Mouse (Mus musculus) embryonic facial prominence, embryonic 12.5 days (tissue): ENCODE measurements at regions not wholly inside any gene's neighbourhood (a gene's known extent, or its start where the extent isn't known, plus 50 kb on each side); places are given as distances from the start of the nearest gene placed in this dataset.

Experiments
- ATAC-seq: fragments of 200-750 bp; cut with Nextera tagmentation; 2 replicates; pipeline ENCODE4 v1.8.0; 2017; ENCODE audit not compliant: insufficient number of reproducible peaks, insufficient read depth, low FRiP score, low TSS enrichment
- H3K27ac ChIP-seq: fragments of 300-500 bp; sonication (generic); 2 replicates; pipeline ENCODE4 v1.5.1; 2016; ENCODE audit warnings: mild to moderate bottlenecking
- H3K27me3 ChIP-seq: fragments of 300-500 bp; sonication (generic); 2 replicates; pipeline ENCODE4 v1.6.1; 2016; ENCODE audit warnings: mild to moderate bottlenecking, moderate library complexity
- H3K36me3 ChIP-seq: fragments of 300-500 bp; sonication (generic); 2 replicates; pipeline ENCODE4 v1.6.1; 2016; ENCODE audit warnings: mild to moderate bottlenecking
- H3K4me1 ChIP-seq: fragments of 300-500 bp; sonication (generic); 2 replicates; pipeline ENCODE4 v1.6.1; 2016
- H3K4me2 ChIP-seq: fragments of 300-500 bp; sonication (generic); replicated peaks from 2 replicates; pipeline ENCODE4 v1.6.1; 2016; ENCODE audit warnings: mild to moderate bottlenecking, moderate library complexity
- H3K4me3 ChIP-seq: fragments of 300-500 bp; sonication (generic); 2 replicates; pipeline ENCODE4 v1.5.1; 2016; ENCODE audit warnings: mild to moderate bottlenecking
- H3K9ac ChIP-seq: fragments of 300-500 bp; sonication (generic); 2 replicates; pipeline ENCODE4 v1.6.1; 2016; ENCODE audit warnings: mild to moderate bottlenecking, moderate library complexity
- H3K9me3 ChIP-seq: fragments of 300-500 bp; sonication (generic); 2 replicates; pipeline ENCODE4 v1.6.1; 2016; ENCODE audit warnings: mild to moderate bottlenecking, moderate library complexity
- WGBS: fragments of 180-500 bp; shearing (Covaris S2); methylation state at CpG from one replicate; pipeline ENCODE4 v1.1.7; 2016; 5-methylcytosine and 5-hydroxymethylcytosine counted together

DNA sequence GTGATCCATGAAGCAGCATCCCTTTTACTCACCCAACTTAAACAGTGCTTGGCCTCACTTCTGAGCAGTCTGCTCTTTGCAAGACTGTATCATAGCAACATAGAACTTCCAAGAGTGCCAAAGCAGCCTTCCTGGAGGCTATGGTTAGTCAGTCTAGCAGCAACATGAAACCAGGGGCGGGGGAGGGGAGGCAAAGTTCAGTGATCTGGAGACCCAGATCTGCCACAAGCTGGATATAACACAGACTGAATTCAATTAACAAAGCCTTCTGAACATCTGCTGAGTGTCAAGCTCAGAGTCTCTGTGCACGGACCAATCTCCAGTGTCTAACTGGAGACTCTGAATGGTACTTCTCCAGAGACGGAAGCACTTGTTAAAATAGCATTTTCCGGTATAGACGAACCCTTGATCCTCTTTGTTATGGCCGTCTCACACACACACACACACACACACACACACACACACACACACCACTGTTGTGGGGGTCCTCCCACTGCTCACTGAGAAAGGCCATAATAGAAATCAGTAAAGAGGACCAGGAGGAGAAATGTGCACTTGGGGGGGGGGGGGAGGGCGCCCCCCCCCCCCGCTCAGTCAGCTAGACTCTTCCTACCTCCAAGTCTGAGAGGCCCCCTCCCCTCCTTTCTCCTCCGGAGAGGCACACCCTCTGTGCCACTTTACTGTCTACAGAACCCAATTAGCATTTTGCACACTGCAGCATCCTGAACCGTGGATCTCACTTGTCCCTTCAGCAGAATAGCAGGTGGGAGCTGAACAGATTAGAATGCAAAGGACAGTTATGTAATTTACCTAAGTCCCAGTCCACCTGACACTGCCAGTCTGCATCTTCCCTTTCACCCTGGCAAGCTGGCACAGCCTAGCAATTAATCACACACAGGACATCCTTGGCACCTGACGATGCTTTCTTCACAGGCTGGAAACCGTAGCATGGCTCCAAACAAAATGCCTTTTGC, 112.3 kb upstream of the Slc22a22 start:
- Histone ChIP-seq H3K4me3 (no peak overlapping the region), H3K9ac (no peak overlapping the region), H3K27ac (no peak overlapping the region), H3K9me3 (no peaks in the 10 kb centered on the region), H3K4me2 (peak overlapping the region; percentile 16), H3K4me1 (peaks cover 11% of the 10 kb centered on the region), H3K36me3 (no peaks in the 10 kb centered on the region), H3K27me3 (no peaks in the 10 kb centered on the region)
- peak; percentile 79 for ATAC-seq
- WGBS, result 25% methylated on average over 10 of the region's 12 CpGs

DNA sequence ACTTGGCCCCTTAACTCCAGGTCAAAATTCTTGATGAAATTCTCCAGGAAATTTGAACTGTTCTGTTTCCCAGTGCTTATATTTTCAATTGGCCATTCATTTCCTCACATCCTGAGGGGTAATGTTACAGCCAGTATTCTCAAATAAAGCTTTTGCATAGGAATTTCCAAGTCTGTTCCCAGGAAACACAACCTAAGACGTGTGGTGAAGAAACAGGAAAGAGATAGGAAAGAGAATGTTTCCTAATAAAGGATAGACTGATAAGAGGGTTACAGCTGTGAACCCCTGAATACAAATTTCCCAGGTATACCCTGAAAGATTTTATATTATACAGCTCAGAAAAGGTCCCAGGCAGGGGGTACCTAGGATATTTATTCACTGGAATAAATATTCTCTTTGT, 108.0 kb upstream of the Slc22a22 start:
- Histone ChIP-seq H3K9ac (no peak overlapping the region), H3K36me3 (no peaks in the 10 kb centered on the region), H3K4me3 (no peak overlapping the region), H3K27me3 (no peaks in the 10 kb centered on the region), H3K4me2 (no peak overlapping the region), H3K27ac (no peak overlapping the region), H3K9me3 (no peaks in the 10 kb centered on the region), H3K4me1 (peaks cover 11% of the 10 kb centered on the region)
- no peak for ATAC-seq
- WGBS, result 9% methylated on average over 1 of the region's 1 CpGs

DNA sequence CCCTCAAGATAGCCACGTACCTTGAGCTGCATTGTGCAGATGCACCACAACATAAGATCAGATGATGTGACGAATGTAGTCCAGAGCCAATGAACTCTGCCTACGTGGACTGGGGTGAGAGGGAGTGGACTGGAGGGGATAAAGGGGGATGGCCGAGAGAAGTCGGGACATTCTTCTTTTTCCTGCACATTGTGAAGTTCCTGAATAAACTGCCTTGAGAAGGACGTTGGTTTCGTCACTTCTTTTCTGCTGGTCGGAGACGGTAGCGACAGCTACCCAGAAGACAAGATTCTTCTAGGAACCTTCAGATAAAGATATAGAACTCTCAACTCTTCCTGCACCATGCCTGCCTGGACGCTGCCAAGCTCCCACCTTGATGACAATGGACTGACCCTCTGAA, 107.1 kb upstream of the Slc22a22 start:
- 90% methylated on average over 11 of the region's 11 CpGs for WGBS
- Histone ChIP-seq H3K36me3 (no peaks in the 10 kb centered on the region), H3K4me1 (peaks cover 4% of the 10 kb centered on the region), H3K9ac (no peak overlapping the region), H3K4me3 (no peak overlapping the region), H3K4me2 (no peak overlapping the region), H3K27ac (no peak overlapping the region), H3K9me3 (no peaks in the 10 kb centered on the region), H3K27me3 (no peaks in the 10 kb centered on the region)
- ATAC-seq, result no peak

DNA sequence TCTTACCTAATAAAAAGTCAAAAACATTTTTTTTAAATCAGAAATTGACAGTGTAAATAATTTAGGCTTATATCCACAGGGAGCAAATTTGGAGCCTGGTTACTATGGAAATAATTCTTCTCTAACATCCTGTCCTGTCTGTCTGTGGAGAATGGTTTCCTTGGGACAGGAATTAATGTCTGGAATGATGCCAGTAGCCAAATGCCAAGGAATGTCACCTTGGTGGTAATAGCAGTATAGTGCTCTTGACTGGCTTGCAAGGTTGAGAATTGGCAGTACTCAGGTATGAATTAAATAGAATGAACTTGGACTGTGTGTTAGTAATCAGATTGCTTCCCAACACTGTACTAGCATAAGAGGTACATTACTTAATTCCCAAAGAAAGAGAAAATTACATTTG, 103.8 kb upstream of the Slc22a22 start:
- Histone ChIP-seq H3K27me3 (no peaks in the 10 kb centered on the region), H3K9ac (no peak overlapping the region), H3K4me3 (no peak overlapping the region), H3K4me1 (no peaks in the 10 kb centered on the region), H3K4me2 (no peak overlapping the region), H3K36me3 (no peaks in the 10 kb centered on the region), H3K27ac (no peak overlapping the region), H3K9me3 (no peaks in the 10 kb centered on the region)
- no peak for ATAC-seq

DNA sequence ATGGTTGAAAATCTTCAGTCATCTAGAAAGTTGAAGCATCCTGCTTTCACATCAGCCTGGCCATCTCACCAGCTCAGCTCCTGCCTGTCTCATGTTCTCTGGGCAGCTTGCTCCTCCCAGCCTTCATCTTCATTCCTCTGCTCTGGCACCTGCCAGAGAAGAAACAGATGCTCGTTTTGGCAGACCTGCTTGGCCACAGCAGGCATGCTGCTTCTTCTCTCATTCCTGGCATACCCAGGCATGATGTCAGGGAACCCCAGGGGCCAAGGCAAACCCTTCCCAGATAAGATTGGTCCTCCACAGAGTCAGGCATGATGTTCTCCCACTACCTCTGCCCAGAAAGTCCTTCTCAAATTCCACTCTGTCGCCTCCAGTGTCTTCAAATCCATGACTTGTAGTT, 101.4 kb upstream of the Slc22a22 start:
- Histone ChIP-seq H3K9ac (no peak overlapping the region), H3K4me1 (no peaks in the 10 kb centered on the region), H3K27me3 (no peaks in the 10 kb centered on the region), H3K27ac (no peak overlapping the region), H3K36me3 (no peaks in the 10 kb centered on the region), H3K4me3 (no peak overlapping the region), H3K4me2 (no peak overlapping the region), H3K9me3 (no peaks in the 10 kb centered on the region)
- 56% methylated on average over 2 of the region's 2 CpGs for WGBS
- ATAC-seq, result no peak

DNA sequence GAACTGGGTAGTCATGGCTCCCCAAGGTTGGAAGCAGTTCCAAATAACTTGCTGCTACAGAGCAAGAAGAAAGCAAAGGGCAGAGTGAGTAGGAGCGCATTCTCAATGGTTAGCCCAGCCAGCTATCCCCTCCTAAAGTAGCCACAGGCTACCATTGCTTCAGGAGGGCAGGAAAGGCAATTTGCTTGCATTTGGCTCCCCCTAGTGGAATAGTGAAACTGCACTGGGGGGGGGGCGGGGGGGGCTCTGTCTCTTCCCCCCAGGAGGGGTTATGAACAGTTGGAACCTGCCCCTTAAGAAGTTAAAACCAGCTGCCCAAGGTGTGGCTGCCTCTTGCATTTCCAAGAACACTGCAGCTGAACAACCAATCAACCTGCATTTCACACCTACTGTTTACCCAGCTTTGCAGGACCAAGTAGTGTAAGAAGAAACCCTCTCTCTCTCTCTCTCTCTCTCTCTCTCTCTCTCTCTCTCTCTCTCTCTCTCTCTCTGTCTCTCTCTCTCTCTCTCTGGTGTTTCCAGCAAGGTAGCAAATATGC, 96.7 kb upstream of the Slc22a22 start:
- Histone ChIP-seq H3K9me3 (no peaks in the 10 kb centered on the region), H3K4me2 (no peak overlapping the region), H3K36me3 (no peaks in the 10 kb centered on the region), H3K9ac (no peak overlapping the region), H3K4me1 (no peaks in the 10 kb centered on the region), H3K27me3 (no peaks in the 10 kb centered on the region), H3K4me3 (no peak overlapping the region), H3K27ac (no peak overlapping the region)
- ATAC-seq, result no peak
- WGBS, result 46% methylated on average over 2 of the region's 2 CpGs

DNA sequence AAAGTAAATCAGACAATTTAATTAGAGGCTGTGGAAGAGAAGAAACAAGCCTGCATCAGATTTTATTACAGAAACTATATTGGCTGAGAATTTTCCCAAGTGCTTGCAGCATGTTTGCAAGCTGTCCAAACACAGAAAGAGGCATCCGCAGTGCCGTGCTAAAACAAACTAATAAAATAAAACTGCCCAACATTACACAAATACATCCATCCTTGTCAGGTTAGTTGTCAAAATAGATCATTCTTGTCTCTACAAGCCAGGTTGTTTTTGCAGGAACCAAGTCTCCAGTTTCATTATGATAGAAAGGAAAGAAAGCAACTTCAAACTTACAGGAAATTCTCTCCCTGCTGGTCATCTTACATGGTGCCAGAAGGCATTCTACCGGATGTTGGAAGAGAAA, 95.0 kb upstream of the Slc22a22 start:
- Histone ChIP-seq H3K9ac (no peak overlapping the region), H3K4me1 (no peaks in the 10 kb centered on the region), H3K27ac (no peak overlapping the region), H3K4me3 (no peak overlapping the region), H3K36me3 (no peaks in the 10 kb centered on the region), H3K4me2 (no peak overlapping the region), H3K9me3 (no peaks in the 10 kb centered on the region), H3K27me3 (no peaks in the 10 kb centered on the region)
- WGBS, result 39% methylated on average over 3 of the region's 3 CpGs
- ATAC-seq, result no peak

DNA sequence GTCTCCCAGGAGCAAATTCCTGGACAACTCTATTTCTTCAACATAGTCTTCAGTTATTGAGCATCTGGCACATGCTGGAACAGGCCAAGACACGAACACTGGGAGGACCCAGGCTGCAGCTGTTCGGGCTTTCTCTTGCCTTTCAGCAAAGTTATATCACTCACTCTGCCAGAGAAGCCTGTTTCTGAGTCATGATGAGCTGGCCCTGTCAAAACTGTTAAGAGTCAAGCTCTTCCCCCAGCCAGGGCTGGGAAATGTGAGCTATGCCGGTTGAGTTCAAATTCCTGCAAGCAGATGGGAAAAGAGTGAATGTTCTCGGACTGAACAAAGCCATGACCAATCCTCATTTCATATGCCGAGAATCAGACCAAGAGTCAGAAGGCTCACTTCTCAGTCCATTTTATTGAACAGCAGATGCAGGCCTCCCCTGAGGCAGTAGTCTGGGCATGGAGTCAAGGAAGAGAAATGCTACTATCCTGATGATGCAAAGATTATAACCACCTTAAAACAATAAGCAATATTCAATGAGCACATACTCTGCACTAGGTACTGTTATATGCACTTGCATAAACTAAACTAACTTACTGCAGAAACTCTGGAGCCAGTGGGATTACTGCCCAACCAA, 90.7 kb upstream of the Slc22a22 start:
- H3K36me3 ChIP-seq, result no peaks in the 10 kb centered on the region
- no peaks in the 10 kb centered on the region for H3K27me3 ChIP-seq
- ATAC-seq, result no peak
- no peak overlapping the region for H3K4me2 ChIP-seq
- H3K9ac ChIP-seq, result no peak overlapping the region
- no peaks in the 10 kb centered on the region for H3K9me3 ChIP-seq
- no peak overlapping the region for H3K4me3 ChIP-seq
- WGBS, result 52% methylated on average over 5 of the region's 5 CpGs
- H3K4me1 ChIP-seq, result no peaks in the 10 kb centered on the region
- H3K27ac ChIP-seq, result 0 out of 2 replicates have a peak overlapping the region, but pooled peaks have one; percentile 3

DNA sequence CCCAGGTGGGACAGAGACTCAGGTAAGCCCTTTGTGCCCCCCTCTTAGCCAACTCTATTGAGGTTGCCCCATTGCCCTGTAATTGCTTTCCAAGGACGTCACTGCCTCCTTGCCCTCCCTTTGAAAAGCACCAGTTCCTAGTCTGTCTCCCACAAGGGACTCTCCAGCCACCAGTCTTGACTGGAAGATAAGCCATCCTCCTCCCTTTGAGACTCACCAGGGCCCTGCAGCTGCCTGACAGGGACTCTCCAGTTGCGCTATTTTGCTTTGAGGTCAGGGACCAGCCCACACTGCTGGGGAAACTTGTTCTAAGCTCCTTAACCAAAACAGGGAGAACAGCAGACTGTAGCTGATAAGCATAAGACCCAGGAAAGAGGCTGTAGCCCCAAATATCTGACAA, 69.7 kb upstream of the Slc22a22 start:
- Histone ChIP-seq H3K27ac (no peak overlapping the region), H3K4me3 (no peak overlapping the region), H3K9me3 (no peaks in the 10 kb centered on the region), H3K9ac (no peak overlapping the region), H3K4me1 (no peaks in the 10 kb centered on the region), H3K27me3 (no peaks in the 10 kb centered on the region), H3K36me3 (no peaks in the 10 kb centered on the region), H3K4me2 (no peak overlapping the region)
- WGBS, result 45% methylated on average over 2 of the region's 2 CpGs
- no peak for ATAC-seq

DNA sequence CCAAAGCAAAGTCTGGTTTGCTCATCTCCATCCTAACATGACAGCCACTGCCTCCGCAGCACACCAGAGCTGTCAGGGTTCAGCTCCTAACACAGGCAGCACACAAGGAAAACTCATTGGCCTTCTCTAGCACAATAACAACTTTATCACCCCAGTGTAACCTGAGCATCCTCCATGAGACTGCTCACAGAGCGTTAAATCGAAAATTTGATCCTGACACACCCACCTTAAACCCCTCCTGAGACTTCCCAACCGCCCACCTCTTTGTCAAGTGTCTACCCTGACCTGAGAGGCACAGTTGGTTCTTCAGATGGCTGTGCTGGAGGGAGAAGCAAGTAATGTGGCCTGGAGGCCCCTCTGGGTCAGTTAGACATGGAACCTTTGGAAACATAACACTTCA, 67.7 kb upstream of the Slc22a22 start:
- Histone ChIP-seq H3K36me3 (no peaks in the 10 kb centered on the region), H3K9ac (no peak overlapping the region), H3K27ac (no peak overlapping the region), H3K27me3 (no peaks in the 10 kb centered on the region), H3K4me2 (no peak overlapping the region), H3K4me1 (no peaks in the 10 kb centered on the region), H3K9me3 (no peaks in the 10 kb centered on the region), H3K4me3 (no peak overlapping the region)
- 47% methylated on average over 4 of the region's 4 CpGs for WGBS
- ATAC-seq, result no peak

DNA sequence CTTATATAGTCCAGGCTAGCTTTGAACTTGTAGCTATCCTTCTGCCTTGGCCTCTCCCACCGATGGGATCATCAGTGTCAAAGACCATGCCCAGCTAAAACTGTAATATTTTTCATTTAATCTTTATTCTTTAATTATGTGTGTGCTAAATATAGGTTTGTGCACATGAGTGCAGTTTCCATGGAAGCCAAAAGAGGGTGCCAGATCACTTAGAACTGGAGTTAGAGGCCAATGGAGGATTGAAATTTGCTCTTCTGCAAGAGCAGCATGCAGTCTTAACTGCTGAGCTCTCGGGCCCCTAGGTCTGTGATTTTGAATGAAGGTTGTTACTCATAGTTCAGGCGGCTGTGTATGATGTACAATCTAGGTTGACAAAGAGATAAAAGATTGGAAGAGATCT, 66.6 kb upstream of the Slc22a22 start:
- H3K4me1 ChIP-seq, result no peaks in the 10 kb centered on the region
- 76% methylated on average over 3 of the region's 3 CpGs for WGBS
- no peak overlapping the region for H3K9ac ChIP-seq
- H3K27me3 ChIP-seq, result no peaks in the 10 kb centered on the region
- H3K27ac ChIP-seq, result no peak overlapping the region
- no peaks in the 10 kb centered on the region for H3K36me3 ChIP-seq
- H3K4me2 ChIP-seq, result no peak overlapping the region
- no peak overlapping the region for H3K4me3 ChIP-seq
- ATAC-seq, result no peak
- no peaks in the 10 kb centered on the region for H3K9me3 ChIP-seq

DNA sequence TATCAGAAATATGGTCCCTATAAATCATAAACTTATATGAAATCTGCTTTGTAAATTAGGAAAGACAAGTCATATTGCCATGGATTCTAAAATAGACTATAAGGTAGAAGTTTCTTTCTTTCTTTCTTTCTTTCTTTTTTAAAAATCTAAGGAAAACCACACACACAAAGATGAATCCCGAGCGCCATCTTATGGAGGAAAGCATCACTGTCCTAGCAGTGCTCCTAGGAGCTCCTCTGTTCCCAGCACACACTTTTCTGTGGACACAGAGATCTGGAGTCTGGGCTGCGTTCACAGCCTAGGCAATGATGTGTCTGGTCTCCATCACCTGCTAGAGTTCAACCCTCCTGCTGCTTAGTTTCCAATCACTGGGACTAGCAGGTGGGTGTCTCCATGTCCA, 65.2 kb upstream of the Slc22a22 start:
- H3K36me3 ChIP-seq, result no peaks in the 10 kb centered on the region
- H3K4me3 ChIP-seq, result no peak overlapping the region
- H3K4me2 ChIP-seq, result no peak overlapping the region
- no peak for ATAC-seq
- no peaks in the 10 kb centered on the region for H3K9me3 ChIP-seq
- WGBS, result 21% methylated on average over 3 of the region's 3 CpGs
- H3K9ac ChIP-seq, result no peak overlapping the region
- no peaks in the 10 kb centered on the region for H3K27me3 ChIP-seq
- no peak overlapping the region for H3K27ac ChIP-seq
- H3K4me1 ChIP-seq, result no peaks in the 10 kb centered on the region
